Mouse (Mus musculus): ENCODE results near the gene Tas1r2. TPM values are rescaled to one million over a fixed set of nuclear protein-coding genes. Genes with fewer than 3 reads are reported as not detected.

Gene Tas1r2
- total and polyA plus RNA-seq, 2 experiments = 0.05 TPM; not detected in 1

DNA sequence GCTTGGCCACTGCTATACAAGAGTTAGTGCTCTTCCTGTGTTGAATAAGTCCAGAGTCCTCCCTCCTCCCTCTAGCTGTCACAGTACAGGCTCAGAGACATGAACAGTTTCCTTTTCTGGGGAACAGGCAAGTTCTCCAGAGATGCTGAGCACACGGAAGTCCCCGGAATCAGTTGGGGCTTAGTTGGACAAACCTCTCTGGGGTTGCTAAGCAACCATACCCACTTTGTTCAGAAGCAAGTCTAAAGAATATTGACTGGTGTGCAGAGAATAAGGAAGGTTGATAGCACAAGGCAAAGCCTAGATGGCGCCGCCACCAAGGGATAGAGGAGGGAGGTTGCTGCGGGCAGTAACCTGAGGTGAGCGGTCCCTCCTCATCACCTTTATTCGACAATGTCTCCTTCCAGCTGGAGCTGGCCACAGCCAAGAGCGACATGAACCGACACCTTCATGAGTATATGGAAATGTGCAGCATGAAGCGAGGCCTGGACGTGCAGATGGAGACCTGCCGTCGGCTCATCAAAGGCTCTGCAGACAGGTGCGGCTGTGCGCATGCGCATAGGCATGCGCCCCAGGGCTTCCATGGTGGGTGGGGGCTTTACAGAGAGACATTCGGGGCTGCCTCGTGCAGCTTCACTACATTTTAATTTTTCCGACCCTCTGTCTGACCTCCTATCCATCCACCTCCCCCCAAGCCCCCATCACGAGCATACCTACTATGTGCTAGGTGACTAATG lies 38.6 kb upstream of the Tas1r2 start:
- Histone ChIP-seq H3K4me1 (ENCODE audit: control insufficient read depth, insufficient read depth, low read length) (no peaks in the 10 kb centered on the region; the same call in 1 of the 2 replicates), H3K36me3 (ENCODE audit: control insufficient read depth, insufficient read depth, low read length) (peaks cover 20% of the 10 kb centered on the region), H3K27me3 (ENCODE audit: control insufficient read depth, insufficient read depth, low read length) (no peaks in the 10 kb centered on the region), H3K4me3 (ENCODE audit: insufficient read depth, low read depth, low read length) (no peak overlapping the region), H3K27ac (replicated peaks; ENCODE audit: insufficient read depth, low read depth, low read length) (no peak overlapping the region), H3K79me2 (ENCODE audit: control insufficient read depth, insufficient read depth, low read length) (peaks cover 4% of the 10 kb centered on the region; the same call in 1 of the 2 replicates), H3K9ac (ENCODE audit: low read depth, low read length) (no peak overlapping the region)
- peak; percentile 67 for DNase-seq (ENCODE audit: extremely low read depth, low read depth, low spot score)
- 89% methylated on average over 21 of the region's 21 CpGs for WGBS
- TF ChIP-seq CTCF (IDR thresholded peaks at IDR 0.05; ENCODE audit: low read depth, low read length) (0 out of 2 replicates have a peak, but pooled peaks have one; percentile 16), POLR2A (IDR thresholded peaks at IDR 0.05; ENCODE audit: extremely low read depth, insufficient read depth, low read length) (no peak)

DNA sequence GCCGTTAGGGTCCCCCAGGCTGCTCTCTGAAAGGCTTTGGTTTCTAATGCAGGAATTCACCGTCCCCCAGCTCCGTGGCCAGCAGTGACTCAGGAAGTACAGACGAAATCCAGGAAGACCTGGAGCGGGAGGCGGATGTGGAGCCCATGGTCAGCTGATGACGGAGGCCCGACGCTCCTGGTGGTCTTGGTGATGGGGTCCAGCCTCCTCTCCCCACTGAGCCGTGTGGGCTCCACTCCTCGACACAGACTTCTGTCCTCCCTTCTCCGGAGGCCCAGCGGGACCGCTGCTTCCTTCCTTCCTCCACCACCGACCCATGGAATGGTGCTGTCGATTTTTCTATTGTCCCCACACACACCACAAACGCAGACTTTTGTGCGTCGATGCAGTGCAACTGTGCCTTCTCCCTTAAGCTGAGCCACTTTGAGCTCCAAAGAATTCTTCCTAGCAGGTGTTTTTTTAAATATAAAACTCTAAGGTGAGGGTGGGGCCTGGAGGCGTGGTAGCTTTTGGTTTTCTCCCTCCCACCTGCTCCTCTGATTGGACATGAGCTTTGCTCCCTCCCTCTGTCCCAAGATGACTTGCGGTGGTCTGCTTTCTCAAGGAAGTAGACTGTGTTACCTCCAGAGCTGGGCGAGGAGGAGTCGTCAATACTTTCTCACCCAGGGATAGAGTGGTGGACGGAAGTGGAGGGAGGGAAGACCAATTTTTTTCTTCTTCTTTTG lies 36.9 kb upstream of the Tas1r2 start:
- Histone ChIP-seq H3K27me3 (ENCODE audit: control insufficient read depth, insufficient read depth, low read length) (no peaks in the 10 kb centered on the region), H3K27ac (replicated peaks; ENCODE audit: insufficient read depth, low read depth, low read length) (peak overlapping the region; percentile 30; the same call in 1 of the 2 replicates), H3K79me2 (ENCODE audit: control insufficient read depth, insufficient read depth, low read length) (peaks cover 4% of the 10 kb centered on the region; the same call in 1 of the 2 replicates), H3K4me3 (ENCODE audit: insufficient read depth, low read depth, low read length) (peak overlapping the region; percentile 60), H3K4me1 (ENCODE audit: control insufficient read depth, insufficient read depth, low read length) (no peaks in the 10 kb centered on the region; the same call in 1 of the 2 replicates), H3K36me3 (ENCODE audit: control insufficient read depth, insufficient read depth, low read length) (peaks cover 20% of the 10 kb centered on the region), H3K9ac (ENCODE audit: low read depth, low read length) (peak overlapping the region; percentile 27)
- DNase-seq (ENCODE audit: extremely low read depth, low read depth, low spot score) = peak; percentile 33
- no peak for TF ChIP-seq CTCF (IDR thresholded peaks at IDR 0.05; ENCODE audit: low read depth, low read length)
- no peak for TF ChIP-seq POLR2A (IDR thresholded peaks at IDR 0.05; ENCODE audit: extremely low read depth, insufficient read depth, low read length)
- 74% methylated on average over 24 of the region's 24 CpGs for WGBS

GRCm38 (mm10) chr4:139617001-139617364 lies 36.4 kb upstream of the Tas1r2 start:
- Histone ChIP-seq H3K9ac (ENCODE audit: low read depth, low read length) (no peak overlapping the region), H3K4me3 (ENCODE audit: insufficient read depth, low read depth, low read length) (no peak overlapping the region), H3K27ac (replicated peaks; ENCODE audit: insufficient read depth, low read depth, low read length) (no peak overlapping the region), H3K36me3 (ENCODE audit: control insufficient read depth, insufficient read depth, low read length) (peaks cover 20% of the 10 kb centered on the region), H3K27me3 (ENCODE audit: control insufficient read depth, insufficient read depth, low read length) (no peaks in the 10 kb centered on the region), H3K79me2 (ENCODE audit: control insufficient read depth, insufficient read depth, low read length) (peaks cover 4% of the 10 kb centered on the region; the same call in 1 of the 2 replicates), H3K4me1 (ENCODE audit: control insufficient read depth, insufficient read depth, low read length) (peaks cover 3% of the 10 kb centered on the region; the same call in 1 of the 2 replicates)
- 78% methylated on average over 3 of the region's 3 CpGs for WGBS
- no peak for DNase-seq (ENCODE audit: extremely low read depth, low read depth, low spot score)
- TF ChIP-seq POLR2A (IDR thresholded peaks at IDR 0.05; ENCODE audit: extremely low read depth, insufficient read depth, low read length) (no peak), CTCF (IDR thresholded peaks at IDR 0.05; ENCODE audit: low read depth, low read length) (no peak)

GRCm38 (mm10) chr4:139619765-139620164 lies 33.6 kb upstream of the Tas1r2 start:
- Histone ChIP-seq H3K9ac (ENCODE audit: low read depth, low read length) (no peak overlapping the region), H3K79me2 (ENCODE audit: control insufficient read depth, insufficient read depth, low read length) (peaks cover 2% of the 10 kb centered on the region; the same call in 1 of the 2 replicates), H3K27me3 (ENCODE audit: control insufficient read depth, insufficient read depth, low read length) (no peaks in the 10 kb centered on the region), H3K4me3 (ENCODE audit: insufficient read depth, low read depth, low read length) (no peak overlapping the region), H3K36me3 (ENCODE audit: control insufficient read depth, insufficient read depth, low read length) (peaks cover 5% of the 10 kb centered on the region; the same call in 1 of the 2 replicates), H3K4me1 (ENCODE audit: control insufficient read depth, insufficient read depth, low read length) (peaks cover 3% of the 10 kb centered on the region; the same call in 1 of the 2 replicates), H3K27ac (replicated peaks; ENCODE audit: insufficient read depth, low read depth, low read length) (no peak overlapping the region)
- 71% methylated on average over 6 of the region's 6 CpGs for WGBS
- TF ChIP-seq POLR2A (IDR thresholded peaks at IDR 0.05; ENCODE audit: extremely low read depth, insufficient read depth, low read length) (no peak), CTCF (IDR thresholded peaks at IDR 0.05; ENCODE audit: low read depth, low read length) (no peak)
- peak; percentile 69 for DNase-seq (ENCODE audit: extremely low read depth, low read depth, low spot score)

- under 1% methylated on average over 34 of the region's 38 CpGs for WGBS
- Histone ChIP-seq H3K9ac (ENCODE audit: low read depth, low read length) (peak within 1 kb of the TSS; percentile 90), H3K27ac (replicated peaks; ENCODE audit: insufficient read depth, low read depth, low read length) (peak within 1 kb of the TSS; percentile 87), H3K27me3 (ENCODE audit: control insufficient read depth, insufficient read depth, low read length) (no peaks in the 10 kb centered on the region), H3K4me3 (ENCODE audit: insufficient read depth, low read depth, low read length) (peak within 1 kb of the TSS; percentile 85), H3K4me1 (ENCODE audit: control insufficient read depth, insufficient read depth, low read length) (peaks cover 17% of the 10 kb centered on the region), H3K79me2 (ENCODE audit: control insufficient read depth, insufficient read depth, low read length) (peaks cover 15% of the 10 kb centered on the region; the same call in 1 of the 2 replicates), H3K36me3 (ENCODE audit: control insufficient read depth, insufficient read depth, low read length) (no peaks in the 10 kb centered on the region; the same call in 1 of the 2 replicates)
- TF ChIP-seq CTCF (IDR thresholded peaks at IDR 0.05; ENCODE audit: low read depth, low read length) (no peak), POLR2A (IDR thresholded peaks at IDR 0.05; ENCODE audit: extremely low read depth, insufficient read depth, low read length) (peak; percentile 97)
- DNase-seq (ENCODE audit: extremely low read depth, low read depth, low spot score) = peak; percentile 98
Observed at GRCm38 (mm10) chr4:139622373-139623282, 30.7 kb upstream of the Tas1r2 start, which contains the start of gene Aldh4a1. Gene Aldh4a1 (plus strand): TSS chr4:139622866.
